In genomic region chr17:3135346-3135745, GRCm38 (mm10) we compare ENCODE assay signal across 22 mouse cellular contexts.
"Had no signal": no experiment of that assay in that cellular context is flagged by ENCODE, and none has a peak within 500 bp of the region (broad histone marks: within the 10 kb centered on the region; RNA-seq: fewer than 3 reads in every experiment).

No protein-coding gene starts in this region.

- H3K27me3 ChIP-seq: limb, embryonic 13.5 days; liver, embryonic 13.5 days; midbrain, embryonic 12.5 days; neural tube, embryonic 13.5 days; stomach, embryonic 15.5 days had no signal

- H3K4me1 ChIP-seq: limb, embryonic 10.5 days had no signal

- ATAC-seq: intestine, postnatal 0 days; lung, postnatal 0 days; midbrain, embryonic 16.5 days had no signal

- H3K27ac ChIP-seq: kidney, postnatal 0 days; layer of hippocampus, adult 2 months; limb, embryonic 10.5 days; limb, embryonic 13.5 days; liver, embryonic 13.5 days; macrophage; midbrain, embryonic 12.5 days; neural tube, embryonic 13.5 days; stomach, embryonic 15.5 days had no signal

- DNase-seq: kidney, adult 2 months; kidney, postnatal 25 days; layer of hippocampus, adult 9-11 months; liver; liver, embryonic 13.5 days; lung, embryonic 14.5 days; retina, postnatal 1 day; right cerebral cortex, postnatal 25 days; spleen, adult 18-20 months; thymus, postnatal 36 days had no signal

- H3K9me3 ChIP-seq: limb, embryonic 10.5 days; limb, embryonic 13.5 days; liver, embryonic 13.5 days; midbrain, embryonic 12.5 days; neural tube, embryonic 13.5 days; stomach, embryonic 15.5 days had no signal

- H3K4me3 ChIP-seq: layer of hippocampus, adult 2 months; limb, embryonic 10.5 days; limb, embryonic 13.5 days; liver, embryonic 13.5 days; midbrain, embryonic 12.5 days; myocyte; neural tube, embryonic 13.5 days; stomach, embryonic 15.5 days had no signal
